Mouse (Mus musculus): ENCODE results near the gene Mvk. TPM values are rescaled to one million over a fixed set of nuclear protein-coding genes. Genes with fewer than 3 reads are reported as not detected.

The Mvk gene
- polyA plus RNA-seq, 1 experiment, result 37.1 TPM

DNA sequence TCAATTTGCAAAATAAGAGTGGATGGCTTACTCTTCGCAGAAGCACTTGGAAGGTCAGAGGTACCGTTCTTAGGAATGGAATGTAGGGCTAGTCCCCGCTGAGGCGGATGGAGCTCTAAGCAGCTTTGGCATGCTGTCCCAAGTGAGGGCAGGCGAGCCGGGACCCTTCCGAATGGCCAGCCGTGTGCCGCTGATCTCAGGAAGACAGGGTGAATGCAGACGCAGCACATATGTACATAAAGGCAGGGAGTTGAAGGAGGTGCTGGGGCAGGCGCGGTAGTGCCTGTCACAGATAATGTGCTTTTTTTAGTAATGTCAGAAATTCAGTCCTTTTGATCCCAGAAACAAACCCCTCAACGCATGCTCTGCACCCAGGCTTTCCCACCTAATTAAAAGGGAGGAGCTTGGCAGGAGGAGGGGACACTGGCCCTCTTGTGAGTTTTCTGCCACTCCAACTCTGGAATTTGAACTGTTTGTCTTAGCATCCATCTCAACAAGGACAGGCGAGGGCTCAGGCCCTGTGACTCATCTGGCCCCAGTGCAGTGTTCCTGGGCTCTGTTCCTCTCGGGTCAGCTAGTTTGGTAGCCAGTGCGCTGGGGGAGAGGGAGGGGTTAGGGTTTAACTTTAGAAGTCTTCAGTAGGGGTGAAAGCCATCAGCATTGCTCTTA is 30.9 kb upstream of the Mvk start:
- no peak for DNase-seq
- H3K27me3 ChIP-seq (ENCODE audit: control insufficient read depth, insufficient read depth, low read length), result no peaks in the 10 kb centered on the region
- 88% methylated on average over 16 of the region's 16 CpGs for WGBS
- no peak overlapping the region for H3K27ac ChIP-seq (ENCODE audit: insufficient read depth, low read length)
- no peaks in the 10 kb centered on the region for H3K4me1 ChIP-seq (ENCODE audit: control insufficient read depth, insufficient read depth, low read length)
- no peak for TF ChIP-seq CTCF (IDR thresholded peaks at IDR 0.05; ENCODE audit: borderline replicate concordance, insufficient read depth, low read depth, low read length)
- no peak for TF ChIP-seq POLR2A (IDR thresholded peaks at IDR 0.05; ENCODE audit: borderline replicate concordance, insufficient read depth, low read length)
- H3K4me3 ChIP-seq (replicated peaks; ENCODE audit: insufficient read depth, low read depth, low read length), result no peak overlapping the region

DNA sequence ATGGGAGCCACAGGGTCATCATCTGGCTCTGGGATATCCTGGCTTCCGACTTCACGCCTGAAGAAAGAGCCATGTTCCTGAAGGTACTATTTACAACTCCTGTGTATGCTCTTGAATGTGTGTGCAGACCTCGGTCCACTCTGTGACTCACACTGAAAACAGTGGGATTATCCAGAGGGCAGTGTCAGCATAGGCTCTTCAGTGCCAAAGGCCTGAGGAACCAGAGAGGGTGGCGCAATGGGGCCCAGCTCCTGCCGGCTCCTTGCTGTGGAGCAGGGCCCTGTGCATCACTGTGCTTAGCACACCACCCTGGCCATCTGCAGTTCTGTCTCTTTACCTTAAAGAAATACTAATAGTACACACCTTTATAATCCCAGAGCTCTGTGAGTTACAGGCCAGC is 28.5 kb upstream of the Mvk start:
- TF ChIP-seq POLR2A (IDR thresholded peaks at IDR 0.05; ENCODE audit: borderline replicate concordance, insufficient read depth, low read length) (no peak), CTCF (IDR thresholded peaks at IDR 0.05; ENCODE audit: borderline replicate concordance, insufficient read depth, low read depth, low read length) (no peak)
- 94% methylated on average over 5 of the region's 5 CpGs for WGBS
- H3K4me1 ChIP-seq (ENCODE audit: control insufficient read depth, insufficient read depth, low read length), result no peaks in the 10 kb centered on the region
- H3K27me3 ChIP-seq (ENCODE audit: control insufficient read depth, insufficient read depth, low read length), result no peaks in the 10 kb centered on the region
- no peak overlapping the region for H3K4me3 ChIP-seq (replicated peaks; ENCODE audit: insufficient read depth, low read depth, low read length)
- no peak for DNase-seq
- no peak overlapping the region for H3K27ac ChIP-seq (ENCODE audit: insufficient read depth, low read length)

DNA sequence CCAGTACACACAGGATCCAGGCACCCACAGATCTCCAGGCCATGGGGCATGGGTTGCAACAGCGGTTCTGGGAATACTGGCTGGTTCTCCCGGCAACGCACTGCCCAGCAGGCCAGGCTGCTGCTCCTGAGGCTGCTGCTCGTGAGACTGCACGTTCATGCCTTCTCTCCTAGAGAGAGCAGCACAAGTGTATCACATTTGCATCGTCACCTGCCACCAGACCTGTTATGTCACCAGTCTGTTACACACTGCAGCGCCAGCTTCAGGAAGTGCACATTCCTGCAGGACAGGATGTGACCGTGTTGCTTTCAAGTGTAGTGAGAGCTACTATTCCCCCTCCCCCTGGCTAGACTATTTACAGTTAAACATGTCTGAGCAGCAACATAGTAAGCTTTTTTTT is 27.2 kb upstream of the Mvk start:
- H3K27me3 ChIP-seq (ENCODE audit: control insufficient read depth, insufficient read depth, low read length), result no peaks in the 10 kb centered on the region
- H3K27ac ChIP-seq (ENCODE audit: insufficient read depth, low read length), result no peak overlapping the region
- no peak overlapping the region for H3K4me3 ChIP-seq (replicated peaks; ENCODE audit: insufficient read depth, low read depth, low read length)
- WGBS, result 69% methylated on average over 8 of the region's 8 CpGs
- no peaks in the 10 kb centered on the region for H3K4me1 ChIP-seq (ENCODE audit: control insufficient read depth, insufficient read depth, low read length)
- TF ChIP-seq POLR2A (IDR thresholded peaks at IDR 0.05; ENCODE audit: borderline replicate concordance, insufficient read depth, low read length) (no peak), CTCF (IDR thresholded peaks at IDR 0.05; ENCODE audit: borderline replicate concordance, insufficient read depth, low read depth, low read length) (no peak)
- no peak for DNase-seq

GRCm38 (mm10) chr5:114418541-114418940 is 25.5 kb upstream of the Mvk start:
- Histone ChIP-seq H3K4me3 (replicated peaks; ENCODE audit: insufficient read depth, low read depth, low read length) (no peak overlapping the region), H3K27me3 (ENCODE audit: control insufficient read depth, insufficient read depth, low read length) (no peaks in the 10 kb centered on the region), H3K4me1 (ENCODE audit: control insufficient read depth, insufficient read depth, low read length) (no peaks in the 10 kb centered on the region), H3K27ac (ENCODE audit: insufficient read depth, low read length) (no peak overlapping the region)
- TF ChIP-seq CTCF (IDR thresholded peaks at IDR 0.05; ENCODE audit: borderline replicate concordance, insufficient read depth, low read depth, low read length), result peak; percentile 43; the same call in 1 of the 2 replicates
- TF ChIP-seq POLR2A (IDR thresholded peaks at IDR 0.05; ENCODE audit: borderline replicate concordance, insufficient read depth, low read length), result no peak
- DNase-seq, result no peak
- 78% methylated on average over 8 of the region's 8 CpGs for WGBS

DNA sequence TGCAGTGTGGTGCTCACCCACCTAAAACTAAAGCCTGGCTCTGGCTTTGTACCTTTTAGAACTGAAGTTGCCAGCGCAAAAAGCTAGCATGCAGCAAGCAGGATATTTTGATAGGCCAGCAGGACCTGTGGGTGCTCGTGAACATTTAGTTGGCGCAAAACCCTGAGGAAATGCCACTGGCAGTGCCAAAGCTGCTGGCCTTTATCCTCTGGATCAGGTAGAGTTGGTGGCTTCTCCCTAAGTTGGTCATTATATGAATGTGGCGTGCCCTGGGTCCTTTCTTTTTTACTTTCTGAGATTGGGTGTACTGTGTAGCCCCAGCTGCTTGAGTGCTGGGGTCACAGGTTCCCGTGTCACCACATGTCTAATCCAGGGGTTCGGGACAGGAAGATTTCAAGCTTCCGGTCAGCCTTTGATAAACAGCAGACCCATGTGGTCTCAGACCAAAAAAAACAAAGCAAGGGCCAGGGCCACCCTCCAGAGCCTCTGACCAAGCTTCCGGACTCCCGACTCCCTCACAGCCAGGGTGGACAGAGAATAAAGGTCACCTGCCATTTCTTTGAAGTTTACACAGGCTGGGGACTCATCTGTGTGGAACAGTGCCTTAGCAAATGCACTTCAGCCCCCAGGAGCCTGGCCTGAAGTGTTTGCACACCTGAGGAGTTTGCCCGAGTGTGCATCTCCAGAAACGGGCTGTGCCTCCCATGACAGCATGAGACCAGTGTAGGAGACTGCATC is 22.3 kb upstream of the Mvk start:
- H3K4me1 ChIP-seq (ENCODE audit: control insufficient read depth, insufficient read depth, low read length), result no peaks in the 10 kb centered on the region
- 80% methylated on average over 11 of the region's 11 CpGs for WGBS
- no peak for TF ChIP-seq CTCF (IDR thresholded peaks at IDR 0.05; ENCODE audit: borderline replicate concordance, insufficient read depth, low read depth, low read length)
- TF ChIP-seq POLR2A (IDR thresholded peaks at IDR 0.05; ENCODE audit: borderline replicate concordance, insufficient read depth, low read length), result no peak

GRCm38 (mm10) chr5:114422591-114422990 is 21.5 kb upstream of the Mvk start:
- H3K4me3 ChIP-seq (replicated peaks; ENCODE audit: insufficient read depth, low read depth, low read length), result no peak overlapping the region
- WGBS, result 19% methylated on average over 5 of the region's 5 CpGs
- no peak for DNase-seq
- no peaks in the 10 kb centered on the region for H3K4me1 ChIP-seq (ENCODE audit: control insufficient read depth, insufficient read depth, low read length)
- no peak overlapping the region for H3K27ac ChIP-seq (ENCODE audit: insufficient read depth, low read length)
- no peaks in the 10 kb centered on the region for H3K27me3 ChIP-seq (ENCODE audit: control insufficient read depth, insufficient read depth, low read length)
- no peak for TF ChIP-seq CTCF (IDR thresholded peaks at IDR 0.05; ENCODE audit: borderline replicate concordance, insufficient read depth, low read depth, low read length)
- no peak for TF ChIP-seq POLR2A (IDR thresholded peaks at IDR 0.05; ENCODE audit: borderline replicate concordance, insufficient read depth, low read length)

More for the DNA sequence above, 22.3 kb upstream of the Mvk start:
- Histone ChIP-seq H3K4me3 (replicated peaks; ENCODE audit: insufficient read depth, low read depth, low read length) (no peak overlapping the region), H3K27me3 (ENCODE audit: control insufficient read depth, insufficient read depth, low read length) (no peaks in the 10 kb centered on the region), H3K27ac (ENCODE audit: insufficient read depth, low read length) (no peak overlapping the region)
- DNase-seq, result no peak

DNA sequence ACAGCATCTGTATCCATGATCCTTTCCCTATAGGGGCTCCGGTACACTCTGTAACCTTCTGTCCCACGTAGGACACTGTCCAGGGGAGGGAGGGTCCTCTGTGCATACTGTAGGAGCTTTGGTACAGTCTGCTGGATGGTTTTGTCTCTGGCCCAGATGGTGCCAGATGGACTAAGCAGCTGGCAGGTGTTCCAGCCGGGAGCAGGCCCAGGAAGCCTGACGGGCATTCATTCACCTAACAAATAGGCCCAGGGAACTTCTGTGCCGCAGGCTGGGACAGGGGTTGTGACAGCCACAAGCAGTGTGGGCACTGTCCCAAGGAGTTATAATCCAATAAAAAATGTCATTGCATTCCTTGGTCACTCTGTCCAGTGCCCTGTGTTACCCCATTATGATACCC is 20.1 kb upstream of the Mvk start:
- WGBS, result 41% methylated on average over 5 of the region's 5 CpGs

GRCm38 (mm10) chr5:114426732-114427131 is 17.3 kb upstream of the Mvk start:
- DNase-seq, result no peak
- TF ChIP-seq POLR2A (IDR thresholded peaks at IDR 0.05; ENCODE audit: borderline replicate concordance, insufficient read depth, low read length) (no peak), CTCF (IDR thresholded peaks at IDR 0.05; ENCODE audit: borderline replicate concordance, insufficient read depth, low read depth, low read length) (no peak)
- no peak overlapping the region for H3K4me3 ChIP-seq (replicated peaks; ENCODE audit: insufficient read depth, low read depth, low read length)
- no peaks in the 10 kb centered on the region; the same call in 1 of the 2 replicates for H3K4me1 ChIP-seq (ENCODE audit: control insufficient read depth, insufficient read depth, low read length)
- H3K27ac ChIP-seq (ENCODE audit: insufficient read depth, low read length), result no peak overlapping the region
- no peaks in the 10 kb centered on the region for H3K27me3 ChIP-seq (ENCODE audit: control insufficient read depth, insufficient read depth, low read length)
- WGBS, result 44% methylated on average over 6 of the region's 6 CpGs

More for the DNA sequence above, 20.1 kb upstream of the Mvk start:
- no peaks in the 10 kb centered on the region for H3K27me3 ChIP-seq (ENCODE audit: control insufficient read depth, insufficient read depth, low read length)
- H3K27ac ChIP-seq (ENCODE audit: insufficient read depth, low read length), result no peak overlapping the region
- DNase-seq, result no peak
- no peak for TF ChIP-seq POLR2A (IDR thresholded peaks at IDR 0.05; ENCODE audit: borderline replicate concordance, insufficient read depth, low read length)
- no peak for TF ChIP-seq CTCF (IDR thresholded peaks at IDR 0.05; ENCODE audit: borderline replicate concordance, insufficient read depth, low read depth, low read length)
- no peak overlapping the region for H3K4me3 ChIP-seq (replicated peaks; ENCODE audit: insufficient read depth, low read depth, low read length)
- no peaks in the 10 kb centered on the region for H3K4me1 ChIP-seq (ENCODE audit: control insufficient read depth, insufficient read depth, low read length)
